Mouse (Mus musculus): Measurements from ENCODE around the gene Uts2r.

Uts2r gene

DNA sequence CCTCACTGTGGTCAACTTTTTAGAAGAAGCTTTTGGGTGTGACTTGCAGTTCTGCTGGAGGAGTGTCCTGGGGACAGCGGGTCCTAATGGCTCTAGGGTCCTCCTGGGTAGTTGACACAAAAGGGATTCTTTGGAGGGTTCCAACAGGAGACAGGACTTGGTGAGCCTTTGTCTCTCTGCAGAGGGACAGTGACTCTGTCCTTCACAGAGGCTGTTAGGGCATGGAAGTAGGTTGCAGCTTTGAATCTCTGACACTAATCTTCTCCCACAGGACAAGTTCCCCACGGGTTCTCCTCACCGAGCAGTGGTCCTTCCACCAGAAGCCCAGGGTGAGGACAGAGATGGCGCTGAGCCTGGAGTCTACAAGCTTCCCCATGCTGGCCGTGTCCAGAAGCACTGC is at the start of gene Uts2r:
Gene Uts2r (plus strand): TSS at position 301 of the 400 bp plus-strand sequence.
- no peak for DNase-seq (ENCODE audit: low spot score in 2 of 2)

DNA sequence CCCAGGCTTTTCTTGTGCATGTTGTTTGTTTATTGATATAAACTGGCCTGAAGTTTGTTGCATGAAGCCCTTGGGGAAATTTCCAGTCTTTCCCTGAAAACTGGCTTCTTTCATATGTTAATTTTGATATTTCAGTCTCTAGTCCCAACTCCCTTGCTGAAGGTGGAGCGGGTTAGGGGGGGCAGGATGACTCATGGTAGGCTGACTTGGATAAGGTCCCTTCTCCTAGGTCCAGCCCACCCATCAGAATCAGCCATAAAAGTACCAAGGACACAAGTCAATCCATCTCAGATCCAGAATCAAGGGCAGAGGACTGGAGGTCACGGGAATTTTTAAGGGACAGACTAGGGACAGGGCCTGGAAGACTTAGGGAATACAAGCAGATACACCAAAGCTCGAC is 49.0 kb upstream of the Uts2r start:
- DNase-seq (ENCODE audit: low spot score in 2 of 2): no peak

DNA sequence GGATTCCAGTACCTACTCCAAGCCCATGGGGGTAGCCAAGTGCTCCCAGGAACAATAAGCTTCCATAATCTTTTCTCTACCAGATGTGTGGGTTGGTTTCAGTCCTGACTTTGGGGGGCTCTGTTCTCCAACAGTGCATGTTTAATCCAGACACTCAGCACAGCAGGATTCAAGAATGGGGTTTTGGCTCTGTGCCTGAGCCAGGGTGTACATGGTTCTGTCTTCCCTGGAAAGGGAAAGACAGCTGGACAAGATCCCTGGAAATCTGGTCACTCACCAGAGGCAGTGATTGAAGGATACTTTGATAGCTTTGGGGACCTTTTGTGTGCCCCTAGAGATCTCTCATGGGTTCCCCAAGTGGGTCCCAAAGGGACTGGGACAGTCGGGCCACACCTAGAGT is 48.5 kb upstream of the Uts2r start:
- no peak for DNase-seq (ENCODE audit: low spot score in 2 of 2)

DNA sequence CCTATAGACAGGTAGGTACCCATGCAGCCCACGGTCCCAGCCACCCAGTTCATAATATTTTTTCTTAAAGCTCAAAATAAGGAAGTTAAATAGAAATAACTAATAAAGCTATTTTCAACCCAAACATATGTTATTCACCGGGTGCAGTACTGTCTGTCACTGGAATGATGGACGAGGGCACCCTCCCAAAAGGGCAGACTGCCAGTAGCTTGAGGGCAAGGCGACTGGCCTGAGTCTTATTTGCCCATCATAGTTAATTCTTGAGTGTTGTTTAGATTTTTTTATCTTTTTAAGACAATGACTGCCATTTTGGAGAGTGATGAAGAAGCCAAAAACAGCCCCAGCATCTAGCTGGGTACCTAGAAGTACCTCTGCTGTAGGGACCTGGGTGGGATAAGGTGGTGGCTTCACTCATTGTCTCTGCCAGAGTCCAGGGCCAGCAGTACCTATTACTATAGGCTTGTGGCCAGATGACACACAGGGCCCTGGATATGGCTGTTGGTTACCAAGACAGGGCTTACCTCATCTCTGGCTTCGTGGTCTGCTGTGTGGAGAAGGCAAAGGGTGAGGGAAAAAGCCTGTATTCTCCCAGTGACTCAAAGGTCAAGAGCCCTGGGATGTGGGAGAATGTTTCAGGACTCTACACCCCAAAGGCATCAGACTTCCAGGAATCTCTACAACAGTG is 47.8 kb upstream of the Uts2r start:
- DNase-seq (ENCODE audit: low spot score in 2 of 2): no peak

DNA sequence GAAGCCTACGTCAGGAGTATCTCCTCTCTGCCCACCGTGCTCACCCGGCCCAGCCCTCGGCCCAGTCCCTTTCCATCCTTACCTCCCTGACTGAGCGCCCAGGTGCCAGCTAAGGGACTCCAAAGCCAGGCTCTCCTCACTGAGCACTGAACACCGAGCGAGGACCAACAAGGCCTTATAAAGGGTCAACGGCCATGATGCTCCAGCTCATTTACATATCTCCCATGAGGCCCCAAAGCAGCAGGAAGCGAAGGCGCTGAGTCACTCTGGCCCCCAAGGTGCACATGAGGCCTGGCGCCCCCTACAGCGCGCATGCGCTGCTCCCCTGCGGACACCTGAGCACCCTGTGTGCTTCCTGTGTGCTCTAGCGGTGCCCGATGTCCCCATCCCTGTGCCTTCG is 42.0 kb upstream of the Uts2r start:
- DNase-seq (ENCODE audit: low spot score in 2 of 2): no peak

DNA sequence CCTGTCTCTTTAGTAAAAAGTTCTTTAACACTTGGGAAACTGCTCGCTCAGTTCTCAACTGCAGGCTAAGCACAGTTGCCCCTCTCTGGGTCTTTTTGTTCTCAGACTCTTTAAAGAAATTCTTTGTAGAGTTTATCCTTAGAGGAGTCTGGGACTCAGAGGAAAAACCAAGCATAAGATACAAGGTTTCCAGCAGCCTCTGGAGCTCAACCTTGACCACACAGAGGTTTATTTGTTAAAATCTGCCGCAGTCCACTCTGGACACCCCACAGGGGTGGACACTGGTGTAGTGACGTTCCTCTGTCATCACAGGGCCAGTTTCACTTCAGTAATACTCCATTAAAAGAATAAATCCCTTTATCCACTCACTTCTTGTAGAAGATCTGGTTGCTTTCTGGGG is 41.5 kb upstream of the Uts2r start, which contains the start of gene Tex19.2:
Gene Tex19.2 (minus strand): TSS at position 101 of the 400 bp plus-strand sequence.
- no peak for DNase-seq (ENCODE audit: low spot score in 2 of 2)

DNA sequence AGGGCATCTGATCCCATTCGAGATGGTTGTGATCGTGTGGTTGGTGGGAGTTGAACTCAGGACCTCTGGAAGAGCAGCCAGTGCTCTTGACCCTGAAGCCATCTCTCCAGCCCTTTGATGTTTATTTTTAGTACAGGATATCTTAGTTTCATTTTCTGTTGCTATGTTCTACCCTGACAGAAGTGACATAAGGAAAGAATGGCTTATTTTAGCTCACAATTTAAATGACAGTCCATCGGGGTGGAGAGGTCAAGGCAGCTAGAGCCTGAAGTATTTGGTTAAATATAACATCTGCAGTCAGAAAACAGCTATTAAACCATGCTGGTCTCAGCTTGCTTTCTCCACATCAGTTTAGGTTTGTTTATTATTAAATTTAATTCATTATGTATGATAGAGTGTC is 38.9 kb upstream of the Uts2r start:
- no peak for DNase-seq (ENCODE audit: low spot score in 2 of 2)

DNA sequence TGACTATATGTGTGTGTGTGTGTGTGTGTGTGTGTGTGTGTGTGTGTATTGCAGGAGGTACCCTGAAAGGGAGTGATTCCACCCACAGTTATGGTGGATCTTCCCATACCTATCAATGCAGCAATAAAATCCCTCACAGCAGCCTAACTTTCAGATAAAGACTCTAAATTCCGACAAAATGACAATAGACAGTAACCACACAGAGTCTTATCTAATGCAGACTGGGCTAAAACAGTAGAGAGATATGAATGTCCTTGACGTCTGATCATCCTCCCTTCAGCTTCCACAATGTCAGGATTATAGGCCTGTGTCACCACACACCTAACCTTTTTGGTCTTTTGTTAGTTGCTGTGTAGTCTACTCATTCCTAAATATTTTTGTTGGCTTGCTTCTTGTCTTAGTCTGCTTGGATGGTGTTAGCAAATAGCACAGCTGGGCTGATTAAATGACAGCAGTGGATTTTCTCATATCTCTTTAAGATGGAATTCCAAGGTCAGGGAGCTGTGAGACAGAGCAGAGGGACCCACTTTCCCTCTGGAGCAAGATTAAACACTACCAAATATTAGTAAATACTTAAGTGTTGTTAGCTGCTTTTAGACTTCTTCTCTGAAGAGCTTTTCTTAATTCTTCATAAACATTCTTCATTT is 37.9 kb upstream of the Uts2r start:
- DNase-seq (ENCODE audit: low spot score in 2 of 2): no peak

DNA sequence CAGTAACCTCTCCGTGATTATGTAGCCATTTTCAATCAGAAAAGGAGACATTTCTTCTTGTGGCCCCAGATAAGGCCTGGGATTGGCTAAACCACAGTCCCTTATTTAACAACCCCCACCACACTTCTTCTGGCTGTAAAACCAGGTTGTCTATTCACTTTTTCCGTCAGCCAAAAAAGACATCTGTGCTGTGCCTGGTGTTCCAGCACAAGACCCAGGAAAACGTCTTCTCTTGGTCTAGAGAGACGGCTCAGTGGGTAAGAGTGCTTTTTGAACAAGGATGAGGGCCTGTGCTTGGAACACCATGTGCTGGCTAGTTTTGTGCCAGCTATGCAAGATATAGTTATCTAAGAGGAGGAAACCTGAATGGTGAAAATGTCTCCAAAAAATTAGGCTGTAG is 36.6 kb upstream of the Uts2r start:
- DNase-seq (ENCODE audit: low spot score in 2 of 2): no peak

DNA sequence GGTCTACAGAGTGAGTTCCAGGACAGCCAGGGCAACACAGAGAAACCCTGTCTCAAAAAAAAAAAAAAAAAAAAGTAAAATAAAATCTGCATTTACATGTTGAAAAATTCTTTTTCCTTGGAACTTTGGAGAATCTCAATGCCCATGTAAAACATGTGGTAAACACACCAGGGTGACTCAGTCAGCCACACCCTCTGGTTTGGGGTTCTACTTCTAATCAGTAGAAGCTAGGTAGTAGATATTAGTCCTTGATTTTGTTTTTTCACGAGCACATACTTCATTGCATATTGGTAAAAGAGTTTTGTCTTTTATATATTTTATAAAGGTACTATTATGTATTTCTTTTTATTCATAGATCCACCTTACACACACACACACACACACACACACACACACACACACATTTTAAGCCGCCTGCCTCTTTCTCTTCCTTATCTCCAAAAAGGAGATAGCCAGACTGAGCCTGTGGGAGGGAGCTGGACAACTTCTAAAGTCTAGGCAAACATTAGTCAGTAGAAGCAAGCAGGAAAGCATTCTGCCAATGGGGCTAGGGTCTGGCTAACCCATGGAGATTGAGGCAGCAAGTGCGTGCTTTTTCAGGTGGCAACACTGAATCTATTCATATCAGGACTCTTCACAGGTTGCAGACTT is 34.4 kb upstream of the Uts2r start:
- no peak for DNase-seq (ENCODE audit: low spot score in 2 of 2)

DNA sequence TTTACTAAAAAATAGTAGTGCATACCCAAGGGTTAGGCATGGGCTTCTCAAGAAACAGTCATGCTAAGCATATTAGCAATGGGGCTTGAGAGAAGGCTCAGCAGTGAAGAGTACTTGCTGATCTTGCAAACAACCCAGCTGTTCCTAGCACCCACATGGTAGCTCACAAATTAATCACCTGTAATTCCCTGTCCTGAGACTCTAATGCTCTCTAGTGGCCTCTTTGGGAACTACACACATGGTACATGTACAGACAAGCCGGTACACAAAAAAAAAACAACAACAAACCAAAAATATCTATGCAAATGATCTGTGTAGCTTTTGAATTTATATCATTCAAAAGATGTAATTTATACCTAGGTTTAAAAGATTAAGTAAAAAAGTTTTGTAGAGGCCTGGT is 33.7 kb upstream of the Uts2r start:
- no peak for DNase-seq (ENCODE audit: low spot score in 2 of 2)

DNA sequence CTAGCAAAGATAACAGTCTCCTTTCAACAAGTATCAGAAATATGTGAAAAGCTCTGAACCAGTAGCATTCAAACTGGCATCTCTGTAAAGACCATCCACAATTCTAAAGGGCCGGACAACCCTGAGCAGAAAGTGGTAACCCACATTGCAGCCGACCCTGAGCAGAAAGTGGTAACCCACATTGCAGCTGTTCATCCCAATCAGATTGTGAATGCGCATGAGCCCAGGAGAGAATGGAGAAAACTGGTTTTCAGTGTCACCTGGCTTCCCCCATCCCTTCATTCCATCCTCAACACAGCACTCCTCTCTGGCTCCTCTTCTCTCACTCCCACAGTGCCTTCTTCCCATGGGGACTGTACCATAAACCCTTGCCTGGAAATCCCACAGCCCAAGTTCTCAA is 32.6 kb upstream of the Uts2r start:
- no peak for DNase-seq (ENCODE audit: low spot score in 2 of 2)

DNA sequence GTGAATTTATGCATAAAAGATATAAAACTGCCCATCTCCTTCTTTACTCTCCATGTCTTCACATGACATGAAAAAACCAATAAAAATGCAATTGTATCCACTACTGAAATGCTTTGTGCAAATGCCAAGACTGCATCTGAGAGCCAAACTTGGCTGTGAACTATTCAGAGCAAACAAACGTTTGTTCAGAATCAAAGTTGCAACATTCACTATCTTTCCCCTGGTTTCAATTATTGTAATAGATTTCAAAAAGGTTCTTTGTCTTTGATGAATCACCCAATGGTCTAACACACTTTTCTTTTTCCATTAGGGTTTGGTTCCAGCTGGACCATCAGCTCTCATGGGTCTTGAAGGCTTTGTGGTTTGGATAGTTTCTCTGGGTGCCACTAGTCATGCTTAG is 30.5 kb upstream of the Uts2r start:
- no peak for DNase-seq (ENCODE audit: low spot score in 2 of 2)

DNA sequence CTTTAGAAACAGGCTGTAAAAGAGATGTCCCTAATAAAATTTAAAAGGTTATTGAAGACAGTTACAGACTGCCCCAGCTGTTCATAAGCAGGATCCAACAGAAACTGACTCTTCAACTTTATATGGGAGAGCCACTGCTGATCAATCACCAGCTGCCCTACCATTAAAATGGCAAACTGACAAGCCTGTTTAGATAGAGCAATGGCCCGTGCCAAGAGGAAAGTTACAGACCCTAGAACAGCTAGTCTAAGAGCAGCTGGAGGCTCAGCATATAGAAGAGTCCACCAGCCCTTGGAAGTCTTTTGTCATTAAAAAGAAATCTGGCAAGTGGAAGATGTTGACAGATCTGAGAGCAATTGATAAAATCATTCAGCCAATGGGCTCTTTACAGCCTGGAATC is 25.5 kb upstream of the Uts2r start:
- DNase-seq (ENCODE audit: low spot score in 2 of 2): no peak

DNA sequence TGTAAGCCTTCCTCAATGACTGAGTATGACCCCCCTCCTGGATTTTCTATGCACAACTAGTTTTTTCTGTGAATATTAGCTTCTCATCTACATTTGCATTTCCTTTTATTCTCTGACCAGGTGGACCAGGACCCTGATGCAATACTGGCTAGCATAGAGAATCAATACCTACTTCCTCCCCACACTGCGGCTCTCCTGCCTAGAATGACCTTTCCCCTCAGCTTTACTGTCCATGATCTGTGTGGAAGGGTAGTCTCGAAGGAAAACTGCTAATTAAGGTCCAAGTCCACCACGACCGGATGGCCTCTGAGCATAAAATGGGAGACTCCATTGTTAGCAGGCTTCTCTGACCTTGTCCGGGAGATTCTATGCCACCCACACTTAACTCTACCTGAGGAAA is 22.4 kb upstream of the Uts2r start:
- DNase-seq (ENCODE audit: low spot score in 2 of 2): no peak

DNA sequence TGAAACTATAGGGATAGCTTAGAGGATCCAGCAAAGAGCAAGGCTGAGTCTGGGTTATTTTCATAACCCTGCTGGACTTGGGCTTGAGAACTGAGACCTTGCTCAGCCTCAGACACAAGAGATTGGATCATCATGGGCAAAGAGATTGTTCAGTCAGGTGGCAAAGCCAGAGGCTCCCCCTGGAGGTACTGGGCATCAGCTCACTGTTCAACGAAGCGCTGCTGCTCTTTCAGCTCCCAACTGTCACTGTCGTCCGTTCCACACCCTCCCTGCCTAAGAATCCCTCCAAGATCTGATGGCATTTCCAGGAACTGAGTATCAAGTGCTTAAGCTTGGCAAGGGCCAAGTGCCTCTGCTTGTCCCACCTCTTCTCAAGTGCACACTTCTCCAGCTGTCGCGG is 21.3 kb upstream of the Uts2r start:
- DNase-seq (ENCODE audit: low spot score in 2 of 2): no peak

DNA sequence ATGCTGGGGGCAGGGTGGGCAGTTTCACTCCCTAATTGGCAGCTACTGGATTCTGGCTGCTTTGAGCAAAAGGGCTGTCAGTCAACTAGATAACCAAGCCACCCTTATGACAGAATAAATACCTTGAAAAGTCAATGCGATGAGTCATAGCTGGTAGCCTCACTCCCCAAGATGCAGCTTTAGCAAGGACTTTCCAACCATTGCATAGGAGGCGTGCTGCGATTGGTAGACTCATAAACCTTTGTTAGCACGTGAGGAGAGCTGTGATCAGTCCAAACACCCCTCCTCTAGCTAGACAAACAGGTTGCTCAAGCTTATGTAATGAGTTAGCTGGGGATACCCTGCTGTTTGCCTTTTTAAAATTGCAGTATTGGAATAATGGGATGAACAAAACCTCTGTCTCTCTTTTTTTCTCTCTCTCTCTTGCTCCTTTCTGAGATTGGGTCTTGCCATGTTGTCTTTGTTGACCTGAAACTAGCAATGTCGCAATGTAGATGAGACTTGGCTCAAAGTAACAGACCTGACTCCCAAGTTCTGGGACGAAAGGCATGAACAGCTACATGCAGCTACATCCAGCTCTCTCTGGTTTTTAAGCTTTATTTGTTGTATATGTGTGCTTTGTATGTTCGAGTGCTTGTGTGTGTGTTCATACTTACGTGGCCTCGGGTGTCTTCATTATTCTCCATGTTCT is 16.6 kb upstream of the Uts2r start:
- DNase-seq (ENCODE audit: low spot score in 2 of 2): no peak

DNA sequence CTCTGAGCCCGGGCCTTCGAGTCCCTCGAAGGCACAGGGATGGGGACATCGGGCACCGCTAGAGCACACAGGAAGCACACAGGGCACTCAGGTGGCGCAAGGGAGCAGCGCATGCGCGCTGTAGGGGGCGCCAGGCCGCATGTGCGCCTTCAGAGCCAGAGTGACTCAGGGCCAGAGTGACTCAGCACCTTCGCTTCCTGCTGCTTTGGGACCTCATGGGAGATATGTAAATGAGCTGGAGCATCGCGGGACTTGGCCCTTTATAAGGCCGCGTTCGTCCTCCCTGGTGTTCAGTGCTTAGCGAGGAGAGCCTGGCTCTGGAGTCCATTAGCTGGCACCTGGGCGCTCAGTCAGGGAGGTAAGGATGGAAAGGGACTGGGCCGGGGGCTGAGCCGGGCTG is 14.2 kb upstream of the Uts2r start, which contains the start of gene Tex19.1:
Gene Tex19.1 (plus strand): TSS at position 279 of the 400 bp plus-strand sequence.
- DNase-seq (ENCODE audit: low spot score in 2 of 2): no peak

DNA sequence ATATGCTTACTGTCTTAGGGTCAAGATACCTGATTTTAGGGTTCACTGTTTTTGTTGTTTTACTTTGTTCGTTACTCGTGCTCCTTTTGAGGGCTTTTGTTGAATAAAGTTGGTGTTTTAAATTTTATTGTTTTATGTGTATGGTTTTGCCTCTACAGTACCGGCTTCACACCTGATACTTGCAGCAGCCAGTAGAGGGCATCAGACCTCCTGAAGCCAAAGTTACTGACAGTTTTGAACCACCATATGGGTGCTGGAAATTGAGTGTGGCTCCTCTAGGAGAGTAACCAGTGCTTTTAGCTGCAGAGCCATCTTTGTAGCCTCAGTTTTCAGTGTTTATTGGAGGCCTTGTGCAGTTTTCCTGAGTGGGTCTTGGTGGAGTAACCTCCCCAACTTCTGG is 11.9 kb upstream of the Uts2r start:
- DNase-seq (ENCODE audit: low spot score in 2 of 2): no peak

DNA sequence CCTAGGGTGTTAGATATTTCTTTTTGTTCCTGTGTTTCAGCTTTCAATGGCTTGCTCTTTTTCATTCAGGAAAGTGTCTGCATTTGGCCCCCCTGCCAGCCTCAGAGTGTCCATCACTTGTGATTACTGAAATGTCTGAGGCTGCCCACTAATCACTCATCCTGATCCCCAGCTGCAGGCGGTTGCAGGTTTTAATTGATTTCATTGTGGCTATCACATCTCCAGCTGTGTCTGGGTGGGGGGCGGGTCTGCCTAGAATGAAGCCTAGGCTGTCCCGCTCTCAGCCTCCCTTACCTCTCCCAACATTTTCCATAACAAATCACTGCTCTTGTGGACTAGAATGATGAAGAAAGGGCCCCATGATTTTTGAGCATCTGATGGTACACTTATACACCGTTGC is 5.9 kb upstream of the Uts2r start:
- no peak for DNase-seq (ENCODE audit: low spot score in 2 of 2)

DNA sequence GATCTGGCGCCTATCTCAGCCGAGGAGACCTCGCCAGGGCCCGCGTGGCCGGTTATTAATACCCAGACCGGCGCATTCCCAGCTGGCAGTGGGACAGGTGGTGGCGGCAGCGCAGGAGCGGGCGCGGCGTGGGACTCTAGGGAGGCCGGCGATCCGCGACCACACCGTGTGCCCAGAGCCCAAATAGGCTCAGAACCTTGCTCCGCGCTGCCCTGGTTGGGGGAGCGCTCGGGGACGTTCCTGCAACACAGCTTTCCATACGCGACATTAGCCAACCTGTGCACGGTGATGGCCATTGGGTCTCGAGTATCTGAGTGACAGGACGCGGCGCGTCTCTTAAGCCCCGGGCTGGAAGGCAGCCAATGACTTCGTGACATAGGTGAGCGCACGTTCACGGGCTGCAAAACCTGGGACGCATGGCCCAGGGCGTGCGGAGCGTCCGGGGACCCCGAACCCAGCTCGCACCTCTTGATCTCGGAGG is 3.6 kb upstream of the Uts2r start:
- no peak for DNase-seq (ENCODE audit: low spot score in 2 of 2)

DNA sequence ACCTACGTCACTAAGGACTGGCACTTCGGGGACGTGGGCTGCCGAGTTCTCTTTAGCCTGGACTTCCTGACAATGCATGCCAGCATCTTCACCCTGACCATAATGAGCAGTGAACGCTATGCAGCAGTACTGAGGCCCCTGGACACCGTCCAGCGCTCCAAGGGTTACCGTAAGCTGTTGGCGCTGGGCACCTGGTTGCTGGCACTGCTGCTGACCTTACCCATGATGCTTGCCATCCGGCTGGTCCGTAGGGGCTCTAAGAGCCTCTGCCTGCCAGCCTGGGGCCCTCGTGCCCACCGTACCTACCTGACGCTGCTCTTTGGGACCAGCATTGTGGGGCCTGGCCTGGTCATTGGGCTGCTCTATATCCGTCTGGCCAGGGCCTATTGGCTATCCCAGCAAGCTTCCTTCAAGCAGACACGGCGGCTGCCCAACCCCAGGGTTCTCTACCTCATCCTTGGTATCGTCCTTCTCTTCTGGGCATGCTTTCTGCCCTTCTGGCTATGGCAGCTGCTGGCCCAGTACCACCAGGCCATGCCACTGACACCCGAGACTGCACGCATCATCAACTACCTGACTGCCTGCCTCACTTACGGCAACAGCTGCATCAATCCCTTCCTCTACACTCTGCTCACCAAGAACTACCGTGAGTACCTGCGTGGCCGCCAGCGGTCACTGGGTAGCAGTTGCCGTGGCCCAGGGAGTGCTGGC is 720 bp downstream of the Uts2r start:
- no peak for DNase-seq (ENCODE audit: low spot score in 2 of 2)

All from frontal cortex, postnatal 25 days (tissue).